18 mouse cellular contexts compared by ENCODE assay signal in the genomic region with DNA sequence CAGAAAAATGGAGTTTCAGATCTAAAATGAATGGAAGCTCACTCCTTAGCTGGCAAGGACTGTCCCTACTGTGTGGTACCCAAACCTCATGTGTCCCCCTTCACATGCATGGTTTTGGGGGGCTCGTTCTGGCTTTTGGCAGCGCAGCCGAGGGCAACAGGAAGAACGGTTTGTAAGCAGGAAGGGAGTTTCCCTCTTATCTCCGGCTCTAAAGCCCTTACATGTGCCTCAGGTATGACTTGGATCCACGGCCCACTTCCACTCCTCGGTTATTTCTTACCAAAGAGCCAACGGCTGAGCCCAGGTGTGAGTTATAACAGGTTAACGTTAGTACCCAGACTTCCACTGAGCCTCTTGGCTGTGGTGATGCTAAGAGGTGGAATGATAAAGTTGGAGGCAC.
DNase-seq lines count a peak whose midpoint lies in the region; ATAC-seq and TF ChIP-seq lines count a peak whose summit lies in the region.
"Had no signal": no experiment of that assay in that cellular context is flagged by ENCODE, and none has a peak within 500 bp of the region (broad histone marks: within the 10 kb centered on the region; RNA-seq: fewer than 3 reads in every experiment).

No protein-coding gene starts in this region.

- H3K4me1 ChIP-seq in hindbrain, embryonic 12.5 days, result peaks cover 53% of the 10 kb centered on the region
- peaks cover 21% of the 10 kb centered on the region for H3K4me1 ChIP-seq in hindbrain, embryonic 16.5 days (ENCODE audit: control insufficient read depth, insufficient read depth, low read depth, low read length)
- peaks cover 27% of the 10 kb centered on the region for H3K4me1 ChIP-seq in midbrain, embryonic 14.5 days (ENCODE audit: control insufficient read depth, insufficient read depth, low read length)
- H3K4me1 ChIP-seq in midbrain, embryonic 11.5 days (ENCODE audit: control insufficient read depth, insufficient read depth, low read length), result peaks cover 7% of the 10 kb centered on the region
- peaks cover 46% of the 10 kb centered on the region for H3K4me1 ChIP-seq in midbrain, embryonic 15.5 days
- H3K4me1 ChIP-seq: heart, embryonic 15.5 days had no signal

- H3K4me3 ChIP-seq in hindbrain, embryonic 12.5 days, result no peak overlapping the region
- H3K4me3 ChIP-seq in hindbrain, embryonic 16.5 days (ENCODE audit: low read length), result no peak overlapping the region
- no peak overlapping the region for H3K4me3 ChIP-seq in midbrain, embryonic 14.5 days (replicated peaks; ENCODE audit: low read depth, low read length)
- H3K4me3 ChIP-seq in midbrain, embryonic 11.5 days (ENCODE audit: low read depth, low read length), result no peak overlapping the region
- H3K4me3 ChIP-seq in midbrain, embryonic 15.5 days, result no peak overlapping the region
- H3K4me3 ChIP-seq in left cerebral cortex, adult 2 months, result no peak overlapping the region
- H3K4me3 ChIP-seq: heart, adult 2 months; heart, embryonic 15.5 days had no signal

- no peak for DNase-seq in midbrain, embryonic 14.5 days
- no peak for DNase-seq in midbrain, embryonic 11.5 days (ENCODE audit: low spot score, missing footprints)
- DNase-seq in left cerebral cortex, adult 2 months (ENCODE audit: extremely low spot score in 1 of 2, low spot score in 2 of 2), result no peak
- DNase-seq in ovary, postnatal 36 days (ENCODE audit: low spot score), result no peak
- DNase-seq: adrenal gland, postnatal 10 days; cerebellum, adult 18-20 months; cerebellum, adult 9-11 months; cerebellum, postnatal 36 days; gastrocnemius, postnatal 14 days; heart, adult 2 months; heart, postnatal 14 days had no signal

- H3K27ac ChIP-seq in hindbrain, embryonic 12.5 days, result 0 out of 2 replicates have a peak overlapping the region, but pooled peaks have one; percentile 62
- no peak overlapping the region for H3K27ac ChIP-seq in hindbrain, embryonic 16.5 days (ENCODE audit: low read depth, low read length)
- H3K27ac ChIP-seq in midbrain, embryonic 14.5 days (replicated peaks; ENCODE audit: low read depth, low read length), result peak overlapping the region; percentile 41
- H3K27ac ChIP-seq in midbrain, embryonic 11.5 days (ENCODE audit: low read depth, low read length), result no peak overlapping the region
- H3K27ac ChIP-seq in midbrain, embryonic 15.5 days, result peak overlapping the region; percentile 26; the same call in 1 of the 2 replicates
- H3K27ac ChIP-seq in left cerebral cortex, adult 2 months, result no peak overlapping the region
- H3K27ac ChIP-seq: heart, adult 2 months; heart, embryonic 15.5 days had no signal

- H3K27me3 ChIP-seq in hindbrain, embryonic 12.5 days, result no peaks in the 10 kb centered on the region
- no peaks in the 10 kb centered on the region for H3K27me3 ChIP-seq in hindbrain, embryonic 16.5 days (replicated peaks; ENCODE audit: control insufficient read depth, insufficient read depth, low read length)
- no peaks in the 10 kb centered on the region for H3K27me3 ChIP-seq in midbrain, embryonic 14.5 days (ENCODE audit: control insufficient read depth, insufficient read depth, low read length)
- no peaks in the 10 kb centered on the region for H3K27me3 ChIP-seq in midbrain, embryonic 11.5 days (ENCODE audit: control insufficient read depth, insufficient read depth, low read length)
- no peaks in the 10 kb centered on the region for H3K27me3 ChIP-seq in midbrain, embryonic 15.5 days (replicated peaks)
- H3K27me3 ChIP-seq: heart, embryonic 15.5 days had no signal

- ATAC-seq in hindbrain, embryonic 12.5 days (ENCODE audit: low FRiP score), result no peak
- no peak for ATAC-seq in hindbrain, embryonic 16.5 days
- ATAC-seq in midbrain, embryonic 14.5 days (ENCODE audit: low FRiP score, low TSS enrichment), result no peak
- ATAC-seq in midbrain, embryonic 11.5 days (ENCODE audit: low FRiP score), result no peak
- no peak for ATAC-seq in midbrain, embryonic 15.5 days (replicated peaks)
- ATAC-seq: inflammation-experienced regulatory T-cells, adult 6 months; intestine, postnatal 0 days had no signal

- H3K9ac ChIP-seq in hindbrain, embryonic 12.5 days, result no peak overlapping the region
- no peak overlapping the region for H3K9ac ChIP-seq in hindbrain, embryonic 16.5 days (ENCODE audit: low read depth, low read length)
- no peak overlapping the region for H3K9ac ChIP-seq in midbrain, embryonic 14.5 days (replicated peaks; ENCODE audit: low read length)
- no peak overlapping the region for H3K9ac ChIP-seq in midbrain, embryonic 11.5 days (ENCODE audit: low read length)
- H3K9ac ChIP-seq in midbrain, embryonic 15.5 days, result no peak overlapping the region
- H3K9ac ChIP-seq: heart, embryonic 15.5 days had no signal

- TF ChIP-seq CTCF in left cerebral cortex, adult 2 months (IDR thresholded peaks at IDR 0.05), result no peak

- H3K36me3 ChIP-seq in hindbrain, embryonic 12.5 days, result peaks cover 17% of the 10 kb centered on the region
- no peaks in the 10 kb centered on the region; the same call in 1 of the 2 replicates for H3K36me3 ChIP-seq in hindbrain, embryonic 16.5 days (ENCODE audit: control insufficient read depth, insufficient read depth, low read length)
- peaks cover 32% of the 10 kb centered on the region for H3K36me3 ChIP-seq in midbrain, embryonic 14.5 days (ENCODE audit: control insufficient read depth, insufficient read depth, low read length)
- H3K36me3 ChIP-seq in midbrain, embryonic 11.5 days (ENCODE audit: control insufficient read depth, insufficient read depth, low read length), result peaks cover 6% of the 10 kb centered on the region
- 0 out of 2 replicates have a peak, but pooled peaks cover 11% of the 10 kb centered on the region for H3K36me3 ChIP-seq in midbrain, embryonic 15.5 days (replicated peaks)
- H3K36me3 ChIP-seq: heart, embryonic 15.5 days had no signal

- no peak overlapping the region for H3K4me2 ChIP-seq in hindbrain, embryonic 12.5 days (replicated peaks)
- H3K4me2 ChIP-seq in hindbrain, embryonic 16.5 days (ENCODE audit: low read length), result no peak overlapping the region
- no peak overlapping the region for H3K4me2 ChIP-seq in midbrain, embryonic 14.5 days (ENCODE audit: low read length)
- no peak overlapping the region for H3K4me2 ChIP-seq in midbrain, embryonic 11.5 days
- no peak overlapping the region for H3K4me2 ChIP-seq in midbrain, embryonic 15.5 days
- H3K4me2 ChIP-seq: heart, embryonic 11.5 days; heart, embryonic 15.5 days had no signal

- H3K9me3 ChIP-seq in hindbrain, embryonic 12.5 days (replicated peaks), result no peaks in the 10 kb centered on the region
- no peaks in the 10 kb centered on the region for H3K9me3 ChIP-seq in hindbrain, embryonic 16.5 days (ENCODE audit: control insufficient read depth, low read length)
- H3K9me3 ChIP-seq in midbrain, embryonic 14.5 days (ENCODE audit: control insufficient read depth, low read length), result no peaks in the 10 kb centered on the region
- H3K9me3 ChIP-seq in midbrain, embryonic 11.5 days (ENCODE audit: control insufficient read depth, low read length), result no peaks in the 10 kb centered on the region
- H3K9me3 ChIP-seq in midbrain, embryonic 15.5 days, result no peaks in the 10 kb centered on the region
- H3K9me3 ChIP-seq: heart, embryonic 15.5 days had no signal

- intact Hi-C loops in left cerebral cortex, adult 2 months (cut with DNase I), result no loop called here

- WGBS in hindbrain, embryonic 12.5 days, result 86% methylated on average over 9 of the region's 9 CpGs
- WGBS in hindbrain, embryonic 16.5 days, result 85% methylated on average over 9 of the region's 9 CpGs
- WGBS in midbrain, embryonic 14.5 days, result 91% methylated on average over 9 of the region's 9 CpGs
- WGBS in midbrain, embryonic 11.5 days, result 92% methylated on average over 9 of the region's 9 CpGs
- WGBS in midbrain, embryonic 15.5 days, result 87% methylated on average over 9 of the region's 9 CpGs

Comparison
In these comparisons a context has a peak if more than half of its experiments do, and no peak if none do; other contexts are left out.
1. H3K27ac ChIP-seq: peak in hindbrain, embryonic 12.5 days (single experiment), midbrain, embryonic 14.5 days (single experiment) and midbrain, embryonic 15.5 days (single experiment); none in hindbrain, embryonic 16.5 days (single experiment), midbrain, embryonic 11.5 days (single experiment) and left cerebral cortex, adult 2 months (single experiment).